Mouse (Mus musculus) layer of hippocampus, postnatal 25 days (tissue): Measurements from ENCODE around the gene C1ql2. TPM values are rescaled to one million over a fixed set of nuclear protein-coding genes. Genes with fewer than 3 reads are reported as not detected.

Experiments used
- DNase-seq, 2 experiments: peaks; one replicate each; pipeline ENCODE4 v3.0.0; 2022; ENCODE audit warnings: mixed read lengths in 2 of 2, low spot score in 1 of 2; ENCODE audit errors: extremely low spot score in 1 of 2
- total RNA-seq, 2 experiments: library from RNA; stranded (reverse); gene quantifications; 2 replicates each; pipeline ENCODE4 v1.2.3; 2021

C1ql2 gene
- total RNA-seq, result 10 to 100 TPM; 85.2 to 89.5 TPM

DNA sequence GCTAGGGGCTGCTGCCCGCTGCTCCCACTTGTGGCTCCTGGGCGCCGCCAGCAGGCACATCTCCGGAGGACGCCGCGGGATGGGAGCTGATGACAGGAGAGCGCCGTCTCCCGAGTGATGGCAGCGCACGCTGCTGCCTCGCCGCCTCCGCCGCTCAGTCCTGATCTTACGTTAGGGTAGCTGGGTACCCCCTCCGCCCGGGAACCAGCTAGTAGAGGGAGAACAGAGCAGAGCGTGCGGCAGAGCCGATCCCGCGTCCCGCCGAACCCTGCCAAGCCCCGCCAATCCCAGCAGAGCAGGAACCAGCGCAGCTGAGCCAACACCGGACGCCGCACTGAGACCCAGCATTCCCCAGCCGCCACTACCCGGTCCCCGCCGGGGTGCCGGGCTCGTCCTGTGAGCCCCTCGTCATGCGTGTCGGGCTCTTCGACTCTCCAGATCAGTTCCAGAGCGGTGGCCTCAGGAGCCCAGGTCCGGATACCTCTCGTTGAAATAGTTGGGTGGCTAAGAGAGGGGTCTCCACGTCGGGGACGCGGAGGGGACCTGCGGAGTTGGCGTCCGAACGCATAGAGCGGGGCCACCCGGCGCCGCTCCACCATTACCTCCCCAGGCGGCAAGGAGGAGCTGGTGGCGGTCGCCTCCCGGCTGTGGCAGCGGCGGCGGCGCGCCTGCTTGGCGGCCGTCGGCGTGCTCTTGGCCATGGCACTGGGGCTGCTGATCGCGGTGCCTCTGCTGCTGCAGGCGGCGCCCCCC, at the start of gene C1ql2:
TSS of gene C1ql2 (plus strand) at position 164 of the 753 bp plus-strand sequence.
- DNase-seq, result peak; percentile 56 to 64

DNA sequence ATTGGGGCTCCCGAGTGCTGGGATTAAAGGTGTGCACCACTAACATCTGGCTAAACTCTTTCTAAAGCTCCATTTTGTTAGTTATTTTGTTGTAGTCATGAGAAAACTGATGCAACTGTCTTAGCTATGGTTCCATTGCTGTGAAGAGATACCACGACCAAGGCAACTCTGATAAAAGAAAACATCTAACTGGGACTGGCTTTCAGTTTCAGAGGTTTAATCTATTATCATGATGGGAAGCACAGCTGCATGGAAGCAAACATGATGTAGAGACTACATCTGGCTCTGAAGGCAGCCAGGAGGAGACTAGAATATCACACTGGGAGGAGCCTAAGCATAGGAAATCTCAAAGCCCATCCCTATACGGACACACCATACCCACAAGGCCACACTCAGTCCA, 48.7 kb upstream of the C1ql2 start:
- no peak for DNase-seq

DNA sequence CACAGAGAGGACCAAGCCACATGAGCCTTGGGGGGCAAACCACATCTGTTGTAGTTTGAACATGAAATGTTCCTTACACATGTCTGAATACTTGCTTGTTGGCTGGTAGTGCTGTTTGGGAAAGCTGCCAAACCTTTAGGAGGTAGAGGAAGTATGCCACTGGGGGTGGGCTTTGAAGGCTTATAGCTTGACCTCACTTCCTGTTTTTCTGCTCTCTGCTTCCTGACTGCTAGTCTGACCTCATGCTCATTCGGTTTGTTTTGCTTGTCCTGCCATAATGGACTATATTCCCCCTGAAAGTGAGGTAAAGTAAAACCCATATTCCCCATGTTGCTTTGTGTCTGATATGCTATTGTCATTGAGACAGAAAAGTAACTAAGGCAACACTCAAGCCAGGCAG, 46.6 kb upstream of the C1ql2 start:
- no peak for DNase-seq

DNA sequence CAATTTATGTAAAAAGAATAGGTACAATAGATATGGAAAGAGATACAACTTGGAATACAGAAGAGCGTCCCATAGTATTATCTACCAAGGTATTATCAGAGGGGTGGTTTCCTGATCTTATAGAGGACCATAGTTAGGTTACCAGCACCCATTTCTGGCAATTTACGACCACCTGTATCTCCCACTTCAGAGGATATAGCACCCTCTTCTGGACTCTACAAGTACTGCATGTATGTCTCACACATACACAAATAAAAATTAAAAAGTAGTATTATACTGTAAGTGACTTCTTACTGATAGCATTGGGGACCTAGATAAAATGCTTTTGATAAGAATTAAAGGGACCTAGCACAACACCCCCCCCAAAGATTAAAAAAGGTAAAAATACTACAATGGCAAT, 43.4 kb upstream of the C1ql2 start:
- no peak for DNase-seq

DNA sequence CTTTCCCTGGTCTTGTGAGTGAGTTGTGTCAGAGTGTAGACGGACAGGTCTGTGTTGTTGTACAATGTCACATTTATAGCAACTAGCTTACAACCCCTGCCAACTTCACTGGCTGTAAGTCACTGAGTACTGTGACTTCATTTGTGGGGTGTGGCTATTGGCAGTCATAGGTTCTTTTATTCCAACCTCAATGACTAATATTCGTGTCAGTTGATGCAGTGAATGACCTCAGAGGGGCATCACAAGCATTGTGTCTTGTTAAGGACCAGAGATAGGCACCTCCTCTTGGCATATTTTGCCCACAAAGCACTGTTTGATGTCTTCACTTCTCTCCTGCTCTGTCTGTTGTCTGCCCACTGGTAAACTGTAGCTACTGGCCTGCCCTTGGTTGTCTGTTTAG, 34.6 kb upstream of the C1ql2 start:
- DNase-seq, result no peak

DNA sequence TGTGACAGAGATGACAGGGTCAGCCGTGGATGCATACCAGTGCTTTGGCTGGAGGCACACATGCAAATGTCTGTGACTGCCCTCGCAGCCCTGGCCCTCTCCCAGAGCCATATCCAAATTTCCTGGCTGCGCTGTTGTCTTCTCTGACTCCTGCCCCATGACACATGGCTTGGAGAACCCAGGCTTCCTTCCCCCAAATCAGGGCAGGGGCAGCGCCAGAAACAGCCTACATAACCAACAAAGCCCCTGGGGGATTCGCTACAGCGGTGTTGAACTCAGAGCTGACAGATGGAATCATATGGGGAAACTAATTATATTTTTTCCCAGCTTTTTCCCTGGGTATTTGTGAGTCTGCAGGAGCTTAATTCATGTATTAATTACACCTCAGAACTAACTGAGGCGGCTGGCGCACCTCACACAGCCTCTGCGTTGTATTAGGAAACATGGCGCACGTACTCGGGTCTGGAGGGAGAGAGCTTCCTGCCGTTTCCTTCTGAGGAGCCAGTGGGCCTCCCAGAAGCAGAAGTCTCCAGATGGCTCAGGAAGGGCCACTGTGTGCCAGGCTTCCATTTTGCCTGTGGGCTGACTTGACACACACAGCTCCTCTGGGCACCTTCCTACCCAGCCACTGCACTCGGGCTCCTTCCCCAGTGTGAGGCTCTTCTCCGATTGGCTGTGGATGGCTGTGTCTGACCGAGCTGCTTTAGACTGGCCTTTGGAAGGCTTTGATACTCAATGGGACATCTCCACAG, 18.9 kb upstream of the C1ql2 start:
- no peak for DNase-seq

DNA sequence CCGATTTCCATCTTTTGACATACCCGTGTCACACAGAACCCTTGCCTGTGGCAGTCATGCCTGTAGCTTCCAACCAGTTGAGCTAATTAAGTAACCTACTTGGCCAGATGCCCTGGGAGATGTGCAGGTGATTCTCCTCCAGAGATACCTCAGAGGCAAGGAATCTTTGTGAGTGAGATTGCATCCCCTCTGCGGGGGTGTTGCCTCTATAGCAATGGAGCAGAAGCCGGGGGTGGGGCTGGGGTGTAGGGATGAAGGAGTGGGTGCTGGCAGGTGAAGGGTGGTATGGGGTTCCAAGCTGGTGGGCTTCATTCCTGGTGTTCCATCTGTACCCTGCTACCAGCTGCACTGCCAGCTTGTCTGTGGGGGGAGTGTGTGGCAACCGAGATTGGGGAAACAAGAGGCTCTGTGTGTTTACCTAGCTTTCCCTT, 17.2 kb upstream of the C1ql2 start:
- DNase-seq, result peak in 1 of 2 experiments; percentile 36

DNA sequence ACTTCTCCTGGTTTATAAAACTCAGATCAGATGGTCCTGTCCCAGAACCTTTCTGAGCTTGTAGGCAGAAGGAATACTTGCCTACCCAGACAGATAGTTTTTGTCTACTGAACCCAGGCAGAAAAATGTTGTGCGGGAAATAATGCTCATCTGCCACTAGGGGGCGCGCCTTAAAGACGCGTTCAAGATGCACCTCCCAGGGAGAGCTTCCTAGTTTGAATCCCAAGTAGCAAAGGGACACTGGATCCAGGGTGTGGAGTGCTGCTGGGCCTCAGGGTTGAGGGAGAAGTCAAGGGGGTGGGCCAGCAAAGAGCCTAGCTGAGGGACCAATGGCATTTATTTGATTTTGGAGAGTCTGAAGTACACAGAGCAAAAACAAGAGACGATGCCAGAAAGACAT, 12.7 kb upstream of the C1ql2 start:
- peak in 1 of 2 experiments; percentile 62 for DNase-seq

DNA sequence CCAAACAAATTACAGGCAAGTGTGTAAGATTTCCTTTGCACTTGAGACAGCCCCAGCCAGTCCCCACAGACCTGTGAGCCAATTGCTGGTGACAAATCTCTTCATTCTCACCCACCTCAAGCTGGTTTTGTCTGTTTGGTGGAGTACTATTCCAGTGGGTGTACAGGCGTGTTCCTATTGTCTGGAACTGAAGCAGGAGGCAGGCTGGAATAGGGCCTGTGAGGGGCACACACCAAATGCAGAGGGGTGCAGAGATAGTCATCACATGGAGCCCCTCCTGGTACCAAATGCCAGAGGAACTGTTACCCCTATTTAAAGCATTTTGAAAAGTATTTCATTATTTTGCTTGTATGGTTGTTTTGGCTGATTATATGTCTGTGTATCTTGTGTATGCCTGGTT, 12.2 kb upstream of the C1ql2 start:
- no peak for DNase-seq

DNA sequence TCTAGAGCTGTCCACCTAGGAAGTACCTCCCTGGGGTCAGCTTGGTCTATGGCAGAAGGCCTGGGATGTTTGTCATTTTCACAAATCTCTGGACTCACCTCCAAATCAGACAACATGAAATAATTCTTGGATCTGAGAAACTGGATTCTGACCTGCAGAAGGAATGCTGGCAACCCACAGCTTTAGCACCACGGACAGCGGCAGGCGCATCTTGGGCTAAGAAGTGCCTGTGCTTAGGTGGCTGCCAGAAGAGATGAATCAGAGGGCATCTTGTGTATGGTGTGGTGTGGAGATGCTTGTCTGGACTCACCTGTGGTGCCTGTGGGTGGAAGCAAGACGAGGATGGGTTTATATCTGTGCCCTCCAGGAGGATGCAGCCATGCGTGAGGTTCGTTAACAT, 8.5 kb upstream of the C1ql2 start:
- no peak for DNase-seq

DNA sequence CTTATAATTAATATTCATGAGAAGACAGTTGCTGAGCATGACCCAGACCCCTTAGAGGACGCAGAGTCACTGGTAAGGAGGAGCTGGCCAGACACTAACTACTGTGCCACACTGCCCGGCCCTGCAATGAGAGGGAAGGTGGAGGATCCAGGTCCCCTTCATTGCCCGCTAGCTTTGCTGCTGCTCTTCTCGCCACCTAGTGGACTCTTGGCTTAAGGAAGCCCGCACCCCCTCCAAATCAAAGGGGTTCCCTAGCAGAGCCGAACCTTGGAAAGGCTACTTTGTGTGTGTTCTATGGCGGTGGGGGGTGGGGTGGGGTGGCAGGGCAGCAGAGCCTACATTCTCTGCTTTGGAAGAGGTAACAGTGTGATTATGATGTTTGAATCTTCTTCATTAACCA, 2.4 kb upstream of the C1ql2 start:
- DNase-seq, result no peak

DNA sequence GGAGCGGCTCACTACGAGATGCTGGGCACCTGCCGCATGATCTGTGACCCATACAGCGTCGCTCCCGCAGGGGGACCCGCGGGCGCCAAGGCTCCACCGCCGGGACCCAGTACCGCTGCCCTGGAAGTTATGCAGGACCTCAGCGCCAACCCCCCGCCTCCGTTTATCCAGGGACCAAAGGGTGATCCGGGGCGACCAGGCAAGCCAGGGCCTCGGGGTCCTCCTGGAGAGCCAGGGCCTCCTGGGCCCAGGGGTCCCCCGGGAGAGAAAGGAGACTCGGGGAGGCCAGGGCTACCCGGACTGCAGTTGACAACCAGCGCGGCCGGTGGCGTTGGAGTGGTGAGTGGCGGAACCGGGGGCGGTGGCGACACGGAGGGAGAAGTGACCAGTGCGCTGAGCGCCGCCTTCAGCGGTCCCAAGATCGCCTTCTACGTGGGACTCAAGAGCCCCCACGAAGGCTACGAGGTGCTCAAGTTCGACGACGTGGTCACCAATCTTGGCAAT, 842 bp downstream of the C1ql2 start:
- DNase-seq, result no peak

DNA sequence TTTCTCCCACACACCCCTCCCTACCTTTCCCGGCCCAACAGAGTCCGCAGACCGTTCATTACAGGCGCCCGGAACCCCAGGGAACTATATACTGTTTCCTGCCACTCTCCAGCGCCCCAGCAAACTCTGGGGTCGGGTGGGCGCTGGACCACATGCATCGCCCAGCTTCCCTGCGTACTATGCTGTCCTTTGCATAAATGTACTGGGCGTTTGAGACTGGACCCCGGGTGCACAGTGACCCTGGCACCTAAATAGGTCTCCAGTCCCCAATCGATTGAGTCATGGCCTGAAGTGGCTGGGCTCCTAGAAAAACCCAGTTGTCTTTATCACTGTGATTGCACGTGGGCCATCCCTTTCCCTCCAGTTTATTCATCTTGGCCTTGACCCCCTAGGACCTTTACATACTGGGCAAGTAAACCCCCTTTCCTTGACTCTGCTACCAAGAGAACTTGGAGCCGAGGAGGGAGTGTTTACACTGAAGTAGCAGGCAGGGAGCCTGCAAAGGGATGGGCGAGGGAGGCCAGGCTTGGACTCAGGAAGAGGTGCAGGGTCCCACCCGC, 1.5 kb downstream of the C1ql2 start:
- no peak for DNase-seq

DNA sequence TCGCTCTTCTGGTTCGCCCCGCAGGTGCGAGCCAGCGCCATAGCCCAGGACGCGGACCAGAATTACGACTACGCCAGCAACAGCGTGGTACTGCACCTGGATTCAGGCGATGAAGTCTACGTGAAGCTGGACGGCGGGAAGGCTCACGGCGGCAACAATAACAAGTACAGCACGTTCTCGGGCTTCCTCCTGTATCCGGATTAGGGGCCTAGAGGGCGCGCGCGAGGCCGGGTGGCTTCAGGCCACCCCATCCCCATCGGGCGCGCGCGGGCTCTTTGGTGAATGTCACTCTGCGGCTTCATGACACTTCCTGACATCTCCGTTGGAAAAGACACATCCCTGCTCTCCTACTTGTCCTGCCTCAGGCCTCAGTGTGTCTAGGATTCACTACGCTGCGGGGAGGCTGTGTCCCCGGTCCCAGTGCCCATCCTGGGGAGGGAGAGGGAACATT, 2.0 kb downstream of the C1ql2 start:
- peak; percentile 50 to 61 for DNase-seq

DNA sequence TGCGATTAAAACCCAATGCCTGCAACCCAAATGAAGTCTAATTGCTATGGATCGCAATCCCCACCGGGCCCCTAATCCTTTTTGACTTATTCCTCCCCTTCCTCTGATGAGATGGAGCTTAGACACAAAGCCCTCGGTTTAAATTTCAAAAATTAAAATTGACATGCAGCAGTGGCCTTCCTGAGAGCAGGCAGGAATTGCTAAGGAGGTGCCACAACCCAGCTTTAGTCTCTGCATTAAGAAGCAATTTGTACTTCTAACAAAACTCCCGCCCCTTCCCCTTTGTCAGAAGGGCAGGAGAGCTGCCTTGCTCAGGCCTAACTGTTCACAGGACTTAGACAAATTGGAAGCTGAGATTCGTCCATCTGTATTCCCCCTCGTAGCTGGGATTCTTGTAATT, 4.6 kb downstream of the C1ql2 start:
- no peak for DNase-seq

DNA sequence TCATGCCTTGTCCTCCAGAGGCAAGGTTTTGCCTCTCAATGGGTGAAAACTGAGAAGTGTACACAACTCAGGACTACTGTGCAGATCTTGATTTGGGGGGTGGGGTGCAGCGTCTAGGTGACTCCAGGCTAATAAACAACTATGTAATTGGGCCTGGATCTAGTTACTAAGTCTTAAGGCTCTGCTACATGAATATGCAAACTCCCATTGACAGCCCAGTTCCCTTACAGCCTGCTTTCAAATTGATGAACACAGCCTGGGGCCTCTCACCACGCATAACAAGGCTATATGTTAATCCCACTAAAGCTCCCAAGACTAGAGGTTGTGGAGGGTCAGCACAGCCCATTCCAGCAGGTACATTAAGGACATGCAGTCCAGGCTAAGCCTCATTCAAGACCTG, 14.0 kb downstream of the C1ql2 start:
- no peak for DNase-seq

DNA sequence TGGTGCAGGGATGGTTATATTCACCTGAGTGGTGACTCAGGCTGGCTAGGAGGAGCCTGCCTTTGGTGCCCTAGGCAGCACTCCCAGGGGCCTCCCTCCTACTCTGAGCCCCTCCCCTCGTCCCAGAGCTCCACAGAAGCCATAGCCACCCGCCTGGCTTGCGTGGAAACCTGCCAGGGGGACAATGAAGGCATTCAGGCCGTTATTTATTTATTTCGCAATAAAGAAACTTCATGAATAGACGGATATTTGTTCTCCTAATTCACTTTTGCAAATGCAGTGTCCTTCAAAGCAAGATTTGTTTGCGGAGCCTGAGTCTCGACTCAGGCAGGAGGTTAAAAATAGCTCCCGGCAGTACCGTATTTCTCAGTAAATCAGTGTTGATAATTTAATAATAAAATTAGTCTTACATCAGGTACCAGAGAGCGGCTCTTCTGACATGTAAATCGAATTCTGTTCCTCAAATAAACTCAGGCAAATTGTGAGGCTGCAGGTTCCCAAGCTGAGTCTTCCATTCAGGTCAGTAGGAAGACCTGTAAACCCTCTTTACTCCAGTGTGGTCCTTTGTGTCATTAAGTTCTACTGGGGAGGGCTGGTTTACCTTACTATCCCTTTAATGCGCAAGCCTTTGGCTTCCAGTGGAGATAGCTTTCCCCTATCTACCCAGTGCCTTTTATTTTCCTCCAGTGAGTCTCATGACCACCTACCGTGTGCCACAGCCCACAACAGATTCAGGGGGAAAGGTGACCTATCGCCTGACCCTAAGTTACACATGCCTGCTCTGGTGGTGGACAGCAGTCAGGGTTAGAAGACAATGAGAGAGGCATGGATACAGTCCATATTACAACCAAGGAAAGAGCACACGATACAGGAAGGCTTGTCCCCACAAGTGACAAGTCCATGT, 17.2 kb downstream of the C1ql2 start:
- peak; percentile 28 to 41 for DNase-seq

DNA sequence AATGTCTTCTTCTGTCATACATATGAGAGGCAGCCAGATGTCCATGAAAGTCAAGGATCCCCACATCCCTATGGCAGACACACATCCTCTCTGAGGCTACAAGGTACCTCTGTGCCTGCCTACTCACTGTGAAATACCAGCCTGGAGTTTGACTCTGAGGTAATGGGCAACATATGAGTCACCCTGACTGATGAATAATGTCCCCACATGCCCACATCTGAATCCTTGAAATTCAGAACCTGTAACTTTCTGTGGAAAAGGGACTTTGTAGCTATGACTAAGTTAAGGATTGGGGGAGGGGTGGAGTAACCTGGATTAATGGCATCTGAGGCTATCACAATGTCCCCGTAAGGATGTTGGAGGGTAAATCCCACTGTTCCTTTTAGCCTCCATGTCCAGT, 23.3 kb downstream of the C1ql2 start:
- no peak for DNase-seq

DNA sequence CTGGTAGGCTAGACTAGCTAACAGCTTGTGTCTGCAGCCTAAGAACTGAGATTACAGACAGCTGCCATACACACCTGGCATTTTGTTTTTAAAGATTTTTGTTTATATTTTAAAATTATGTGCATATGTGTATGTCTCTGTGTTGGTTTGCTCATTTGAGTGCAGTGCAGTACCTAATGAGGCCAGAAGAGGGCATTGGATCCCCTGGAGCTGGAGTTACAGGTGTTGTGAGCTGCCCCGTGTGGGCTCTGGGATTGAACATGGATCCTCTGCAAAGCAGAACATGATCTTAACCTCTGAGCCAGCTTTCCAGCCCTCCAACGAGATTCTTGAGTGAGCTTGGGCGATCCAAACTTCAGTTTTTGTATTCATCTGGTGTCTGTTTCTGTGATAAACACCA, 27.8 kb downstream of the C1ql2 start:
- DNase-seq, result no peak

DNA sequence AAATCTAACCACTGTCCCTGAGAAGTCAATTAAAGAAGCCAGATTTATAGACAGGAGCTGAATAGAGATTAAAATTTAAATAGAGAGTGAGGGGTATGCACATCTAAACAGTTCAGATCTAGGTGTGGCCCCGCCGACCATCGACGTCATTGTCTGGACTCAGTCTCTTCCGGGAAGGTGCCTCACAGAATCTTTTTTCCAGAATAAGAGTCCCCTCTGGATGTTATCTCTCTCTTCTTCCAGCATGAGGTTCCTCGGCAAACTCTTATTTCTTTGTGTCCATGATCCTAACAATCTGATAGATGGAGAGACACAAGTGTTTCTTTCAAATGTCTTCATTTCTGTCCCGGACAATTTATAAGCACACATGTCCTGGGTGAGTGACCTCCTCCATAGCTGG, 33.7 kb downstream of the C1ql2 start:
- no peak for DNase-seq
